Mouse (Mus musculus): ENCODE measurements around the gene Nek1.

GRCm38 (mm10) chr8:60974837-60975236 is 18.2 kb upstream of the Nek1 start:
- no peak for TF ChIP-seq CTCF (IDR thresholded peaks at IDR 0.05; ENCODE audit: low read depth, low read length)
- no peak for TF ChIP-seq POLR2A (IDR thresholded peaks at IDR 0.05; ENCODE audit: extremely low read depth, insufficient read depth, low read length)
